Mouse (Mus musculus) 3T3-L1 (cell line): ENCODE measurements at regions not wholly inside any gene's neighbourhood (a gene's known extent, or its start where the extent isn't known, plus 50 kb on each side); places are given as distances from the start of the nearest gene placed in this dataset.
"Not testable (repeated sequence)": the region's sequence is repeated elsewhere in the genome, so short reads cannot be mapped to it uniquely, and the experiment has no call there.

Experiments
- DNase-seq: peaks from one replicate; pipeline ENCODE4 v3.0.0-alpha.2; 2015; ENCODE audit warnings: low read depth, low spot score

DNA sequence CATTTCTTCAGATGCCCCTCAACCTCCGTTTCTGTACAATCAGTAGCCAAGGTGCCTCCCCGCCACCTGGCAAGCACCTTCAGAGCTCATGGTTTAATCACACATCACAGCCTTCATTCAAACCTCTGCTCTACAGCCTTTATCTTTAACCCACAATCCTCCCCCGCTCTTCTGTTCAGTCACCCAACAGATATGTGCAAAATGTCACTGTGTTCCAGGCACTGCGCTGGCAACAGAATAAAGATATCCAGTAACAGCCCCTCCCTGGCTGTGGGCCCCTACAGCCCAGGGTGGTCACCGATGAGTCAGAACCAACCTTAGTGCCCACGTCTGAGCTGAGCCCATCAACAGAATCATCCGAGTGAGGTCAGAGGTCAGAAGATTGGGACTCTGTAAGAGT, 54.3 kb upstream of the Ddr1 start:
- peak; percentile 45 for DNase-seq

DNA sequence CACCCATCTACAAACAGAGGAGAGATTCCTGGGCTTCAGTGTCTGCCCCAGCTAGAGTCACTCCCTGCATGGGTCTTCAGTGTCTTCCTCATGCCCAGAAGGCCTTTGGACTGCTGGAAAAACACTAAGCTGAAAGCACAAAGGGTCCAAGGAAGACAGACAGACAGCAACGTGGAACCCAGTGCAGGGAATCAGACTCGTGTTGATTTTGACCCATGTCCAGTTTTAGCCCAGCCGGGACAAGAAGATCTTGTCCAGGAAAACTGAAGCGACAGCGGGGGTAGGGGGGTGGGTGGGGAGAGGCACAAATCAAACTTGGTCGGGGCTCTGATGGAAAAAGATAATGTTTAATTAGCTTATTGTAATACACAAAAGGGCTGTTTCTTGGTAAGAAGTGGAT, 55.3 kb upstream of the Ddr1 start:
- no peak for DNase-seq

GRCm38 (mm10) chr17:35762614-35763013, 58.2 kb upstream of the Ddr1 start:
- no peak for DNase-seq

DNA sequence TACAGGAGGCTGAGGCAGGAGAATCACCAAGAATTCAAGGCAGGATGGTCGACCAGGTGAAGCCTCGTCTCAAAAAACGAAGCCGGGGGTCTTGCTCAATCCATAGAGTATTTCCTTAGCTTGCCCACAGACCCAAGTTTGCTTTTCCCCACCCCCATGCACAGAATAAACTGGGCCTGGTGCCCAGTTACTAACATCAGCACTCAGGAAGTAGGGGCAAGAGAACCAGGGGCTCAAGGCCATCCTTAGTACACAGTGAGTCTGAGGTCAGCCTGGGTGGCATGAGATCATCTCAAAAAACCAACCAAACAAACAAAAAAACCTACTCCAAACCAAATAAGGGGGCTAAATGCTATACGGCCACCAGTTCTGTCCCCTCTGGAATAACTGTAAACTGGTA, 58.4 kb upstream of the Ier3 start:
- no peak for DNase-seq

DNA sequence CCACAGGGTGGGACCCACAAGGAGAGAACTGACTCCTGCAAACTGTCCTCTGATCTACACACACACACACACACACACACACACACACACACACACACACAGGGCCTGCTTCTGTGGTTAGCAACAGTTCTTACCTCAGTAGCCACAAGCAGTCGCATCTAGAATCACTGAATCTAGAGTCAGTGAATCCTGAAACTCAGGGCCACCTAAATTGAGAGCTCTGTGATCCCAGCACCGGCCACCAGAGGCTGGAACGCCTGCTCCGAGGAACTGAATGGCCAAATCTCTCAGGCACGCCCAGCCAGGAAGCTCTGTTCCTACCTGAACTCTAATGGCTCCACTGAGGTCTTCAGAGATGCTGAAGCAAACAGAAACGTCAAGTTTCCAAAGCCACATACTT, 57.6 kb upstream of the Ier3 start:
- peak; percentile 50 for DNase-seq

- no peak for DNase-seq
These were observed 55.1 kb upstream of the Ier3 start for GRCm38 (mm10) chr17:35766406-35766805.

- DNase-seq, result no peak
These were observed 52.1 kb upstream of the Ier3 start for GRCm38 (mm10) chr17:35769175-35769960.

DNA sequence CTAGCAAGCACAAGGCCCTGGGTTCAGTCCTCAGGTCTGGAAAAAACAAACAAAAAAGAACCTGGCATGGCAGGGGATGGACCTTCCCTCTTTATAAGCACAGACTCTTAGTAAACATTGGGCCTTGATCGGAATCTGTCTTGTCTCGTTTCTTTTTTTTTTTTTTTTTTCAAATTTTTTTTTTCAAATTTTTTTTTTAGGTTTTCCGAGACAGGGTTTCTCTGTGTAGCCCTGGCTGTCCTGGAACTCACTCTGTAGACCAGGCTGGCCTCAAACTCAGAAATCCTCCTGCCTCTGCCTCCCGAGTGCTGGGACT, 51.6 kb upstream of the Ier3 start:
- DNase-seq, result not testable (repeated sequence)

DNA sequence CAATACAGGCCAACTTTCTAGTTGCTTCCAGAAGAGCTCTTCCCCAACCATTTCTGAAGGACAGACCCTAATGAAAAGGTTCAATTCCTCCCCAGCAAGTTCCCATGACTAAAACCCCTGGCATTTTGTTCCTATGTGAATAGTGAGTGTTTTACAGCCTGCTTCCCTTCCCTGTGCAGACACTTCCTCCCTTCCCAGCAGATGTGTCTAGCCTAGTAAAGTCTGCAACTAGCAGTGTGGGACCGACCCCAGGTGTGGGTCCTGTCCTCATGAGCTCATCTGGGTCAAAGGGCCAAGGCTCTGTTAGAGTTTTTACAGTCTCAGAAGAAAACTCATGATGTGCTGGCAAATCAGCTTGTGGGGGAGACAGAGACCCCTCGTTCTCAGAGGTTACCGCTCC, 50.9 kb upstream of the Ier3 start:
- DNase-seq, result no peak

DNA sequence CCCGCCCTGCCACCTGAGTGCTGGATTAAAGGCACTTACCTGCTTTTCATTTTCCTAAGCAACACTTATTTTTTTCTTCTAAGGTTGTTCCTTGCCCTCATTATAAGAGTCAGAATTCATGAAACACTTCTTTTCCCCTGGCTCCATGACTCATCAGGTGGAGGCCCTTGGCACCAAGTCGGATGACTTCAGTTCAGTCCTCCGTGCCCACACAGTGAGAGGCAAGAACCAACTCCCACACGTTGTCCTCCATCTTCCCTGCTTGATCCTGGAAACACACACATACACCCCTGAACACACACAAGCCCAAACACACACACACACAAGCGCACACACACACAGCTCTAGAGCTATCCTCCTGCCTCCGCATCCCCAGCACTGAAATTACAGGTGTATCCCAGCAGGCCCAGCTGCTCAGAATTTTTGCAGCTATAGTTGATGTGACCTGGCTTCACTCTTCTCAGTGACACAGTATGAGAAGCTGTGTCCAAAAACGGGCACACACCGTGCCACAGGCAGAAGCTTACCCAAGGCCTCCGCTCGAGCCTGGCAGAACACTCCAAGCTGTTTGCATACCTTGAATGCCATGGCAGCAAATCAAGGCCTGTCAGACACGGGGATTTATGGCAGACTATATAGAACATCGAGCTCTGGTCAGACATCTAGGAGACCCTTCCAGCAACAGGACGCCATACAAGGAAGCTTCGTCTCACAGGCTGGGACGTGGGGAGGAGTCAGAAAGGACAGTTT, 49.7 kb upstream of the Ier3 start:
- peak; percentile 87 for DNase-seq
